ENCODE assay signal across 10 mouse cellular contexts in genomic region chr3:69479937-69480336, GRCm38 (mm10).
DNase-seq lines count a peak whose midpoint lies in the region; ATAC-seq and TF ChIP-seq lines count a peak whose summit lies in the region.
"Had no signal": no experiment of that assay in that cellular context is flagged by ENCODE, and none has a peak within 500 bp of the region (broad histone marks: within the 10 kb centered on the region; RNA-seq: fewer than 3 reads in every experiment).

No protein-coding gene starts in this region.

- peak; percentile 55 for DNase-seq in cerebellum, adult 9-10 months
- DNase-seq in cerebellum, adult 11-12 months = no peak
- DNase-seq in layer of hippocampus, adult 11-12 months (ENCODE audit: low spot score) = peak; percentile 44
- no peak for DNase-seq in layer of hippocampus, adult 9-10 months (ENCODE audit: low spot score)
- peak; percentile 64 for DNase-seq in Patski (ENCODE audit: low read depth, low spot score)
- DNase-seq in kidney, postnatal 10 days = peak; percentile 44
- DNase-seq in thymus, adult 18-20 months = no peak
- no peak for DNase-seq in right cerebral cortex, adult 18-20 months

- peak; percentile 28 for ATAC-seq in Patski
- ATAC-seq: CD4-positive, CD25-positive, alpha-beta regulatory T cell, adult 4 months had no signal

- CTCF ChIA-PET in Patski (lab: Charles Lee) = interaction anchor here (1.1 to 4.0 kb wide), 7 partner anchors 13 to 241 kb away, joined by 3 to 75 read pairs (median 12); no protein-coding TSS in a partner anchor

- TF ChIP-seq CTCF in Patski (IDR thresholded peaks at IDR 0.05) = no peak

- POLR2A ChIA-PET in Patski (lab: Charles Lee) = no interaction called here

- H3K27me3 ChIP-seq in Patski = no peaks in the 10 kb centered on the region
- H3K27me3 ChIP-seq: embryonic facial prominence, embryonic 15.5 days had no signal

- in situ Hi-C loops in Patski (cut with MboI; ENCODE audit: low pct_unique_long_range_greater_than_20kb) = loop anchor here (10.0 kb wide), 1 partner anchor 355 kb away; the partner anchor contains the start of gene Kpna4

Comparison
In these comparisons a context has a peak if more than half of its experiments do, and no peak if none do; other contexts are left out.
1. DNase-seq: peak in cerebellum, adult 9-10 months (single experiment), layer of hippocampus, adult 11-12 months (single experiment), Patski (single experiment) and kidney, postnatal 10 days (single experiment); none in cerebellum, adult 11-12 months (single experiment), layer of hippocampus, adult 9-10 months (single experiment), thymus, adult 18-20 months (0 of 2) and right cerebral cortex, adult 18-20 months (single experiment).